Mouse (Mus musculus) embryo, embryonic 10.5 days (tissue): ENCODE data around the gene Riox2.

Experiments used
- DNase-seq: peaks from one replicate; pipeline ENCODE4 v3.0.0-alpha.2; 2015; ENCODE audit warnings: low spot score

Riox2 gene

GRCm38 (mm10) chr16:59517447-59518219 lies 46.1 kb downstream of the Riox2 start:
- DNase-seq: peak; percentile 29

GRCm38 (mm10) chr16:59521752-59522423 lies 50.3 kb downstream of the Riox2 start:
- no peak for DNase-seq

GRCm38 (mm10) chr16:59526939-59527338 lies 55.4 kb downstream of the Riox2 start:
- no peak for DNase-seq

- DNase-seq: no peak
Observed at GRCm38 (mm10) chr16:59529570-59529969, 58.0 kb downstream of the Riox2 start.

- no peak for DNase-seq
Observed at GRCm38 (mm10) chr16:59531243-59531642, 59.7 kb downstream of the Riox2 start.

- no peak for DNase-seq
Observed at GRCm38 (mm10) chr16:59532561-59532960, 61.0 kb downstream of the Riox2 start.

GRCm38 (mm10) chr16:59534349-59534748 lies 62.8 kb downstream of the Riox2 start:
- DNase-seq: no peak

GRCm38 (mm10) chr16:59535673-59536072 lies 64.1 kb downstream of the Riox2 start:
- no peak for DNase-seq

GRCm38 (mm10) chr16:59540944-59541343 lies 69.4 kb downstream of the Riox2 start:
- DNase-seq: no peak

- DNase-seq: no peak
Observed at GRCm38 (mm10) chr16:59541382-59541781, 69.8 kb downstream of the Riox2 start.
